Mouse (Mus musculus) layer of hippocampus, adult 18-20 months (tissue): ENCODE results near the gene Ethe1. TPM values are rescaled to one million over a fixed set of nuclear protein-coding genes. Genes with fewer than 3 reads are reported as not detected.
A peak's percentile ranks its signal among the peaks of the same experiment; 100 is the strongest.

Source experiments
- DNase-seq, 2 experiments: peaks; one replicate each; pipeline ENCODE4 v3.0.0; 2022; ENCODE audit warnings: low spot score in 2 of 2
- total RNA-seq, 2 experiments: library from RNA; stranded (reverse); gene quantifications; 2 replicates each; pipeline ENCODE4 v1.2.3; 2021

Ethe1 gene
- total RNA-seq, 2 experiments from 2014 or later = 11.8 to 13.3 TPM

- no peak for DNase-seq
These were observed 13.0 kb upstream of the Ethe1 start for GRCm38 (mm10) chr7:24574224-24574796.

DNA sequence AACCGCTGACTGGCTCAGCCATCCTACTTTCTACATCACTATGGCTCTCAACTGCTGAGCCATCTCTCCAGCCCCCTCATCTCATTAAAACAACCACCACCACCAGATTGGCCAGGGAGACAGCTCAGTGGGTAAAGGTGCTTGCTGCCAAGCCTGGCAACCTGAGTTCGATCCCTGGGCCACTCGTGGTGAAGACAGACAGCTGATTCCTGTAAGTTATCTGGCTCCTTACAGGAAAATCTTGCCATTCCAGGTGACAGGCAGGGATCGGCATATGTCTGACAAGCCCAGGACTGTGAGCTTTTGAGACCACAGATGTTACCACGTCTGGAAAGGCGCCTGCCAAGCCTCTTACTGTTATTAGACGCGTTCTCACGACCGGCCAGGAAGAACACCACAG lies 9.5 kb upstream of the Ethe1 start:
- DNase-seq = no peak

GRCm38 (mm10) chr7:24584876-24585275 lies 2.5 kb upstream of the Ethe1 start:
- DNase-seq = no peak

DNA sequence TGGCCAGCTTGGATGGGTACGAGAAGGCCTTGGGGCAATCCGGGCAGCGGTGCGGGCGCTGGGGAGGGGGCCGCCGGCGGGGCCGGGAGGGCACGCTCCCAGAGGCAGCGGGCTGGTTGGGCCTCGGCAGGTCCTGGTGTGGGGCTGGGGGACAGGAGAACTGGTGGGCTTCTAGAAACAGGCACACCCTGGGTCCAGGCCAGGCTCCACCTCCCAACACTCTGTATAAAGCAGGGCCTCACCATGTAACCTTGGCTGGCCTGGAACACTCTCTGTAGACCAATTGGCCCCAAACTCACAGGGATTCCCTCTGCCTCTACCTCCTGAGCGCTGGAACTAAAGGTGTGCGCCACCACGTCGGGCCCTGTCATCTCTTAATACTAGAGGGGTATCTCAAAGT lies 1.3 kb upstream of the Ethe1 start:
- DNase-seq = no peak

GRCm38 (mm10) chr7:24586828-24587227 lies 515 bp upstream of the Ethe1 start:
- no peak for DNase-seq

GRCm38 (mm10) chr7:24588336-24588735 lies 993 bp downstream of the Ethe1 start:
- no peak for DNase-seq

- no peak for DNase-seq
These were observed 4.4 kb downstream of the Ethe1 start for GRCm38 (mm10) chr7:24591735-24592134.

GRCm38 (mm10) chr7:24592163-24592562 lies 4.8 kb downstream of the Ethe1 start:
- DNase-seq = no peak

DNA sequence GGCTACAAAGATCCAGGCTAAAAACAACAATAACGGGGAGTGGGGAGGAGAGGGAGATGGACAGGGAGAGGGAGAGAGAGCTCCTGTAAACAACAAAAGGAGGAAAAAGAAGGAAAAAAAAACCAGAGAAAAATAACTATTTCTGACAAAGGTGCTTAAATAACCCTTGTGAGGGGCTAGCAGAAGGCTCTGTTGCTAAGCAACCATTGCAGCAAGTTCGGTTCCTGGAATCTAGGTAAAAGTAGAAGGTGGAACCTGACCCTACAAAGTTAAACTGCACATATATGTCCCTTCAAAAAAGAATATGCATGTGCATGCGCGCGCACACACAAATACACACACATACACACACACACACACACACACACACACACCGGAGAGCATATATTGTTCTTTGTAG lies 5.4 kb downstream of the Ethe1 start:
- no peak for DNase-seq

- DNase-seq = peak in 1 of 2 experiments; percentile 61
These were observed 6.4 kb downstream of the Ethe1 start for GRCm38 (mm10) chr7:24593621-24594308.

- no peak for DNase-seq
These were observed 7.0 kb downstream of the Ethe1 start for GRCm38 (mm10) chr7:24594309-24594803.

DNA sequence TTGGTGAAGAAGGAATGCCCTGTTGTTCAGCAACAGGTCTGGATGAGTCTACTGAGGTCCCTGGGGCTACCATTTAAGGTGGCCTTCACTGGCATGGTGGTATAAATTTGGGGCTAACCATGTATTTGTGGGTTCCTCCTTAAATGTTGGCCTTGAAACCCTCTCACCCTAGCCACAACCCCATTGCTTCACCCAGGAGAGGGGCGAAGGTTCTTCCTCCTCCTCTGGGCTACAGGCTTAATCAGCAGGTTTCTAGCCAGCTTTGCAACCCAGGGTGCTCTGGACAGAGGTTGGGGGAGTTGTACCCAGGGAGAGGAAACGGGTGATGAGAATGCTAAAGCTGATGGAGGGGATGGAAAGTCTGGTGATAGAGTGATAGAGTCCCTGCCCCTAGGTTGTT lies 8.1 kb downstream of the Ethe1 start:
- no peak for DNase-seq

GRCm38 (mm10) chr7:24598121-24598520 lies 10.8 kb downstream of the Ethe1 start:
- DNase-seq = no peak

GRCm38 (mm10) chr7:24599211-24600067 lies 12.1 kb downstream of the Ethe1 start:
- DNase-seq = no peak

GRCm38 (mm10) chr7:24600941-24601597 lies 13.7 kb downstream of the Ethe1 start:
- DNase-seq = peak; percentile 94 to 98

DNA sequence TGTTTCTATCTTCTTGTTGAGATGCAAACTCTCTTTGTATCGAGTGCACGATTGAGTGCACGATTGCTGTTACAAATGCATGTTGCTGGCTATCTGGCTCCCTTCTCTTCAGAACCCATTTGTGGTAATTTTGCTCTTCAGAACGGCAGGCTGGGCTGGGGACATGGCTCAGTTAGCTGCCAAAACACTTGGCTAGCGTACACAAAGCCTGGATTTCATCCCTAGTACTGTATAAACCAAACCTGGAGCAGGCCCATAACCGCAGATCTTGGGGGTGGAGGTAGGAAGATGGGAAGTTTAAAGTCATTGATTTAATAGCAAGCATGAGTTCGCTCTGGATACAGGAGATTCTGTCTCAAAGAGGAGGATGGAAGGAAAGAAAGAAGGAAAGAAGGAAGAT lies 18.2 kb downstream of the Ethe1 start:
- no peak for DNase-seq

GRCm38 (mm10) chr7:24606046-24606445 lies 18.7 kb downstream of the Ethe1 start:
- no peak for DNase-seq

GRCm38 (mm10) chr7:24608017-24608416 lies 20.7 kb downstream of the Ethe1 start:
- DNase-seq = peak in 1 of 2 experiments; percentile 51

GRCm38 (mm10) chr7:24608561-24608960 lies 21.2 kb downstream of the Ethe1 start:
- DNase-seq = no peak

- DNase-seq = no peak
These were observed 23.0 kb downstream of the Ethe1 start, which contains the start of gene Phldb3 for GRCm38 (mm10) chr7:24610144-24610878. Phldb3 (plus strand) TSS chr7:24610763.
